In the genomic region with DNA sequence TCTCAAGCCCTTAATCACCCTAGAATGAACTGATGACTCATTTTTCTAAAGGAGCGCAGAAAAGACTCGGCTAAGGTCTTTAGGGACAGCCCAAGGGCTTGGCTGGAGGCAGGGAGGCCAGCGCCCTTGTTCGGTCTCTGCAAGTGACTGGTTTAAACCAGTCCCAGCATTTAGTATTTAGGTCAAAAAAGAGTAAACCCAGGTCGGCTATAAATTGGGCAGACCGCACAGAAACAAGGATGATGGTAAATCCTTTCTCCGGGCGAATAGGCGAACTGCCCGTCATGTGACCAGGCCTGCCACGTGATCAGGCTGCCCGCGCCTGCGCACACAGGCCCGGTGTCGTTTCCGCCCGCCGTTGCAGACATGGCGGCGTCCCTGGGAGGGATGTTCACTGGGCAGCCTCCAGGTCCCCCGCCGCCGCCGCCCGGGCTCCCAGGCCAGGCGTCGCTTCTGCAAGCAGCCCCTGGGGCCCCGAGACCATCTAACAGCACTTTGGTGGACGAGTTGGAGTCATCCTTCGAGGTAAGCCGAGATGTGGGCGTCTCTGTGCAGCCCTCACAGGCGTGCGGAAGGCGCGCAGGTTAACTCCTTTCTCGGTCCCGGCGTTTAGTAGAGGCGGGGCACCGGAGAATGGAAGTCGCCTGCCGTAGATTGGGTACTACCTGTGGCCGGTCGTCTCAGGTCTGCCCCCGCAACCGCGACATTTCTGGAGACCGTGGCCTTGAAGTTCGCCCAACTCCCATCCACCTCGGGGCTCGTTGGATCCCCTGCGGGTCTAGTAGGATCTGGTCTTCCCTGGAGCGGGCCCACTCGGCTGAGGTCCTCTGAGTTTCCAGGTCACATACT, we compare ENCODE assay signal across 8 mouse cellular contexts. TPM values are rescaled to one million over a fixed set of nuclear protein-coding genes. Genes with fewer than 3 reads are reported as not detected.
A peak's percentile ranks its signal among the peaks of the same experiment; 100 is the strongest.
DNase-seq lines count a peak whose midpoint lies in the region; ATAC-seq lines count a peak whose summit lies in the region.

A gene (plus strand): TSS at position 270 of the 849 bp plus-strand sequence.

- peaks cover 20% of the 10 kb centered on the region for H3K4me1 ChIP-seq in heart, embryonic 13.5 days
- H3K4me1 ChIP-seq in liver, embryonic 12.5 days = peaks cover 19% of the 10 kb centered on the region
- peaks cover 18% of the 10 kb centered on the region; the same call in 1 of the 2 replicates for H3K4me1 ChIP-seq in stomach, embryonic 15.5 days

- peak; percentile 91 for DNase-seq in CD4-positive helper T cell, adult 2 months (ENCODE audit: low read depth, low spot score)
- peak; percentile 82 for DNase-seq in brain, embryonic 18.5 days (ENCODE audit: low read depth, low spot score)
- peak; percentile 98 for DNase-seq in kidney, postnatal 10 days
- DNase-seq in natural killer cell, adult 2 months (ENCODE audit: low spot score in 2 of 2) = peak; percentile 90 to 92

- peak within 1 kb of the TSS; percentile 93 for H3K9ac ChIP-seq in heart, embryonic 13.5 days
- H3K9ac ChIP-seq in liver, embryonic 12.5 days = peak within 1 kb of the TSS; percentile 87
- H3K9ac ChIP-seq in stomach, embryonic 15.5 days = peak within 1 kb of the TSS; percentile 98

- peak; percentile 96 for ATAC-seq in erythroid progenitor cell, adult 5-6 weeks (replicated peaks; ENCODE audit: low FRiP score, poor library complexity, severe bottlenecking)
- ATAC-seq in heart, embryonic 13.5 days (ENCODE audit: extremely low read depth, insufficient number of reproducible peaks, low FRiP score, low TSS enrichment) = peak; percentile 94
- peak; percentile 93 for ATAC-seq in liver, embryonic 12.5 days
- peak; percentile 96 for ATAC-seq in stomach, embryonic 15.5 days (ENCODE audit: insufficient read depth, low FRiP score, low read depth)

- H3K4me2 ChIP-seq in heart, embryonic 13.5 days = peak within 1 kb of the TSS; percentile 82
- peak within 1 kb of the TSS; percentile 82 for H3K4me2 ChIP-seq in liver, embryonic 12.5 days
- peak within 1 kb of the TSS; percentile 74 for H3K4me2 ChIP-seq in stomach, embryonic 15.5 days

- peaks cover 22% of the 10 kb centered on the region for H3K36me3 ChIP-seq in heart, embryonic 13.5 days
- H3K36me3 ChIP-seq in liver, embryonic 12.5 days = peaks cover 27% of the 10 kb centered on the region
- H3K36me3 ChIP-seq in stomach, embryonic 15.5 days = peaks cover 13% of the 10 kb centered on the region

- peak within 1 kb of the TSS; percentile 69 for H3K27ac ChIP-seq in heart, embryonic 13.5 days (replicated peaks)
- peak within 1 kb of the TSS; percentile 70 for H3K27ac ChIP-seq in liver, embryonic 12.5 days
- peak within 1 kb of the TSS; percentile 44; the same call in 1 of the 2 replicates for H3K27ac ChIP-seq in stomach, embryonic 15.5 days

- no peaks in the 10 kb centered on the region for H3K9me3 ChIP-seq in heart, embryonic 13.5 days
- no peaks in the 10 kb centered on the region for H3K9me3 ChIP-seq in liver, embryonic 12.5 days (replicated peaks)
- no peaks in the 10 kb centered on the region for H3K9me3 ChIP-seq in stomach, embryonic 15.5 days

- 2% methylated on average over 56 of the region's 56 CpGs for WGBS in heart, embryonic 13.5 days
- WGBS in liver, embryonic 12.5 days (ENCODE audit: insufficient replicate concordance) = 3% methylated on average over 56 of the region's 56 CpGs
- WGBS in stomach, embryonic 15.5 days = 2% methylated on average over 56 of the region's 56 CpGs

- peak within 1 kb of the TSS; percentile 93 for H3K4me3 ChIP-seq in heart, embryonic 13.5 days
- H3K4me3 ChIP-seq in liver, embryonic 12.5 days = peak within 1 kb of the TSS; percentile 93
- peak within 1 kb of the TSS; percentile 99 for H3K4me3 ChIP-seq in stomach, embryonic 15.5 days (replicated peaks)

- no peaks in the 10 kb centered on the region for H3K27me3 ChIP-seq in heart, embryonic 13.5 days (replicated peaks)
- no peaks in the 10 kb centered on the region for H3K27me3 ChIP-seq in liver, embryonic 12.5 days (replicated peaks)
- H3K27me3 ChIP-seq in stomach, embryonic 15.5 days (replicated peaks) = no peaks in the 10 kb centered on the region

RNA-seq across cellular contexts. Expression of the gene that starts here (rescaled TPM):
- total RNA-seq in erythroid progenitor cell, adult 5-6 weeks (2015; ENCODE audit: low replicate concordance) = 38.6 and 68.8 TPM in 2 replicates
- 3.4 and 18.1 TPM in 2 replicates for total RNA-seq in erythroid progenitor cell, adult 5-6 weeks (2017; ENCODE audit: low replicate concordance)
- polyA plus RNA-seq in heart, embryonic 13.5 days (2015; fragmentation: Nextera tagmentation; extraction: Ambion mirVana) = 172 and 189 TPM in 2 replicates
- 138 TPM in 2 replicates for polyA plus RNA-seq in liver, embryonic 12.5 days (2016; fragmentation: Nextera tagmentation; extraction: Ambion mirVana)
- polyA plus RNA-seq in stomach, embryonic 15.5 days (2015; fragmentation: Nextera tagmentation; extraction: Ambion mirVana) = 220 and 221 TPM in 2 replicates

Comparison
In these comparisons a context has a peak if more than half of its experiments do, and no peak if none do; other contexts are left out.
1. Peak in every context shown above with its lines: DNase-seq, ATAC-seq, H3K4me3 ChIP-seq and H3K27ac ChIP-seq.